Mouse (Mus musculus) olfactory bulb, adult 2 months (tissue): Measurements from ENCODE around the gene Mctp1. TPM values are rescaled to one million over a fixed set of nuclear protein-coding genes. Genes with fewer than 3 reads are reported as not detected.

Experiments
- H3K27ac ChIP-seq: fragments of 200-500 bp; 2 replicates; pipeline ENCODE4 v1.5.1; 2012; ENCODE audit warnings: low read depth, low read length; ENCODE audit not compliant: insufficient read depth
- H3K4me1 ChIP-seq: fragments of 200-500 bp; 2 replicates; pipeline ENCODE4 v1.6.1; 2012; ENCODE audit warnings: low read length; ENCODE audit not compliant: control insufficient read depth, insufficient read depth
- H3K4me3 ChIP-seq: fragments of 200-500 bp; 2 replicates; pipeline ENCODE4 v1.5.1; 2012; ENCODE audit warnings: mild to moderate bottlenecking, low read depth, low read length, moderate library complexity; ENCODE audit not compliant: insufficient read depth
- CTCF ChIP-seq: fragments of 200-500 bp; IDR thresholded peaks from 2 replicates; pipeline ENCODE4 v1.5.1; 2012; ENCODE audit warnings: low read depth, mild to moderate bottlenecking, low read length, moderate library complexity; ENCODE audit not compliant: insufficient read depth
- POLR2A ChIP-seq: fragments of 200-500 bp; IDR thresholded peaks from 2 replicates; pipeline ENCODE4 v1.6.1; 2012; ENCODE audit warnings: mild to moderate bottlenecking, low read depth, low read length, moderate library complexity; ENCODE audit not compliant: insufficient read depth
- WGBS: fragments of 180-500 bp; shearing (Covaris S2); methylation state at CpG from one replicate; pipeline ENCODE4 v1.1.7; 2018; 5-methylcytosine and 5-hydroxymethylcytosine counted together
- polyA plus RNA-seq: library from polyadenylated mRNA; stranded (reverse); fragments of >200 nt; gene quantifications from 2 replicates; pipeline ENCODE4 v1.2.4, GENCODE M21; 2012; ENCODE audit warnings: low replicate concordance; ENCODE audit not compliant: missing spikeins, insufficient read depth, insufficient read length

Mctp1 gene
- polyA plus RNA-seq, 1 experiment, result not detected

DNA sequence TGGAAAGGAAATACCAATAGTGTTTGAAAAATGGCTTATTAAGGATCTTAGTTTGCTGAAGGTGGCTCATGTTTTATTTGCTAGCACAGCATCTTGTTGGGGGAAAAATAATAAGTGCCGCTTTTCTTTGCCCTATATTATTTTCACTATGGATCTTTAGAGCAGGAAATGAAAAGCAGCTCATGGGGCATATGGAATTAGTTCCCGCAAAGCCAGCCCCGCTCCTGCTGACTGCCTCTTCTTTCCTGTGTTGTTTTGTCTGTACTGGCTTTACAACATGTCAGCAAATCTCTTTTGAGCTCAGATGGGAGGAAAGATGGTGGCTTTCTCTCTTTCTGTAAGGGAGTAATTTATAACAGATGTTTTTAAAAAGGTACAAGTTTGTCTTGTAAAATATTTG lies 618.3 kb downstream of the Mctp1 start:
- TF ChIP-seq POLR2A (no peak), CTCF (no peak)
- WGBS, result 72% methylated on average over 3 of the region's 3 CpGs
- H3K27ac ChIP-seq, result no peak overlapping the region
- no peaks in the 10 kb centered on the region for H3K4me1 ChIP-seq
- no peak overlapping the region for H3K4me3 ChIP-seq

DNA sequence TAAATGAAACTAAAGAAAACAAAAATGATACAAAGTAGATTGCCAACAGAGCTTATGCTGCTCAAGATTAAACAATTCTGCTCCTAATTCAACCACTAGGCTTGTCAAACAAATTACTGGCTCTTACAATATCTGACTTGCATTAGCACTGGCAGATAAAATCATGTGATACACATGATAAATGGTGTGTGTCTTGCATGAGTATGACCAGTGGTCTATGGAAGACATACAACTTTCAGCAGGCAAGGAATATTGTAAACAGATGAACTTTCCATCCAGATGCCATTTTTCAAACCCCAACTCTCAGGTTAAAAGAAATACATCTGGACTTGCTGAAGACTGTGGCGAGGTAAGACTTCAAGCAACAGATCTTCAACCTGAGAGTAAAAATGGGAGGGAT lies 619.3 kb downstream of the Mctp1 start:
- Histone ChIP-seq H3K4me1 (no peaks in the 10 kb centered on the region), H3K27ac (no peak overlapping the region), H3K4me3 (no peak overlapping the region)
- 98% methylated on average over 1 of the region's 1 CpGs for WGBS
- no peak for TF ChIP-seq CTCF

DNA sequence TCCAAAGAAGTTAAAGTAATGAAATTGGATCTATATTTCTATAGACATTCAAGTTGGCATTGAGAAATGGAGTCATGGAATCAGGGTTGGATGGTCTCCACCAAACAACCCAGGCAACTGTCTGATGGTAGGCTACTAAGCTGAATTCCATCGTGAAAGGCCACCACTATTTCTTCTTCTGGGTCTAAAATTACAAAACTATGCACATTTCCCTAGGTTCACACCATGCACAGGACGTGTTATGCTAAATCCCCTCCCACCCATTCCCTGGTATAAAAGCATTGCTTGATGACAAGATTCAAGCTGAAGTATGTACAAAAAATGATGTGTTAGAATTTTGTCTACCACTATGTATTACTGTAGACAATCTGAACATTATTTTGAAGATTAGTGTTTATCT lies 634.5 kb downstream of the Mctp1 start:
- Histone ChIP-seq H3K4me3 (no peak overlapping the region), H3K4me1 (no peaks in the 10 kb centered on the region), H3K27ac (no peak overlapping the region)
- 85% methylated on average over 2 of the region's 2 CpGs for WGBS
- no peak for TF ChIP-seq CTCF
- TF ChIP-seq POLR2A, result no peak

DNA sequence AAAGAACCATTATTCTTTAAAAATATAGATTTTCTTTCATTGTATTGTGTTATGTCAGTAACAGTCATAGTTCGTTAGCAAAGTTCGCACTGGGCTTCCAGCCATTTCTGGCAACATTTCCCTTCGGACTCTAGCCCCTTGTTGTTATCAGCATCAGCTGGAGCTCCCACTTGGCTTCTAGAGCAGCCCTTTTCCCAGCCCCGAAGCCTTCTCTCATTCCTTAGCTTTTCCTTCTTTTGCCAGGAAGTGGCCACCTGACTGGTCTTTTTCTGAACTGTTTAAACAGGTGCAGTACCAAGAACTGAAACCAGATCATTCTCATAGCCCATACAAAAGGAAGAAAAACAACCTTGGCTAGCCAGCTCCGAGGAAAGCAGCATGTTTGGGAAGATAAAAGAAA lies 645.3 kb downstream of the Mctp1 start:
- H3K4me3 ChIP-seq, result no peak overlapping the region
- no peak overlapping the region for H3K27ac ChIP-seq
- H3K4me1 ChIP-seq, result no peaks in the 10 kb centered on the region
- TF ChIP-seq CTCF (no peak), POLR2A (no peak)
- WGBS, result 37% methylated on average over 5 of the region's 5 CpGs

DNA sequence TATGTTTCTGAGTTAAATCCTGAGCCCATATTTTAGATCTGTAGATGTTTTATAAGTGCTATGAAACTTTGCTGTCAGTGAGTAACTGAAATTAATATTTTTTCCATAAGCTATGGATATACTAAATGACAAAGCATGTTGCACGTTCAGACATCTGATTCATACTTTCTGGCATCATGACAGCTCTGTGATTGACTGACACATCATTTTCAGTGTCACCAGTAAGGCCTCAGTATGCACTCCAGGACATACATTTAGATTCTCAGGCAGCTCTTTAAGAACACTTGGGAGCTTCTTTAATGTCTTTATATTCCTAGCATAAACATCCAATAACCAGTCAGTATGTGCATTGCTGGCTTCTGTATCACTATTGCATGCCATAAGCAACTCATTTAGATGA lies 659.0 kb downstream of the Mctp1 start:
- H3K4me3 ChIP-seq, result no peak overlapping the region
- WGBS, result 78% methylated on average over 1 of the region's 1 CpGs

DNA sequence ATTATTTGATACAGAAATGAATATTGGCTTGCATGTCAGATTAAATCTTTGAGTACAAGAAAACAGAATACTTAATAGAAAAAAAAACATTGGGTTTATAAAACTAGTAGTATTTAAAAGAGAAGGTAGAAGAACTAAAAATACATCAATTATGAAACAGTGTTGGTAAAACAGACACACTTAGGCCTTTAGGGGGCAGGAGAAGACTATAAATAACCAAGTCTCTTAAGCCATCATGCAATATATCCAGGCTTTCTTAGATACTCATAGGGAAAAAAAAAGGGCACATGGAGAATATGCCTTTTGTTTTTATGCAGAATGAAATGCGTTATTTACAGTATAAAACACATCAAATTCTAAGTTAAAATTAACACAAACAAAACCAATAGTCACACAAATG lies 661.0 kb downstream of the Mctp1 start:
- H3K4me3 ChIP-seq, result no peak overlapping the region
- 54% methylated on average over 1 of the region's 1 CpGs for WGBS
- 0 out of 2 replicates have a peak, but pooled peaks cover 2% of the 10 kb centered on the region for H3K4me1 ChIP-seq
- TF ChIP-seq POLR2A, result no peak
- no peak for TF ChIP-seq CTCF
- H3K27ac ChIP-seq, result no peak overlapping the region

More for the DNA sequence above, 659.0 kb downstream of the Mctp1 start:
- Histone ChIP-seq H3K4me1 (0 out of 2 replicates have a peak, but pooled peaks cover 2% of the 10 kb centered on the region), H3K27ac (no peak overlapping the region)
- no peak for TF ChIP-seq POLR2A
- TF ChIP-seq CTCF, result no peak

DNA sequence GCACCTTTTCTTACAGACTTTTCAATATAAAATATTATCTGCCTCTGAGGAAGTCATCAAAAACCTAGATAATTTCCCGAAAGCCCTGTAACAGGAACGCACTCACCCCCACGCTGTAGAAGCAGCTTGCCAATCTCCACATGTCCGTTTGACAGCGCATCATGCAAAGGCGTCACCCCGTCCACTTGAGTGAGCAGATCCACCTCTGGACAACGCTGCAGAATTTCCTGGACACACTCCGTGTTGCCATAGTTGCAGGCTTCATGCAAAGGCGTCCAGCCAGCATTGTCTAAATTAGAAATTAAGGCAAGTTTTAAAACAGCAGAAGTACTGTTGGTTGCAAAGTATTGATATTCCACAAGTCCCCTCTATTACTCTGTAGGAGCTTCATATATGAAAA lies 662.1 kb downstream of the Mctp1 start:
- TF ChIP-seq POLR2A, result no peak
- TF ChIP-seq CTCF, result no peak
- no peak overlapping the region for H3K27ac ChIP-seq
- 68% methylated on average over 10 of the region's 10 CpGs for WGBS
- H3K4me3 ChIP-seq, result no peak overlapping the region
- H3K4me1 ChIP-seq, result 0 out of 2 replicates have a peak, but pooled peaks cover 2% of the 10 kb centered on the region

DNA sequence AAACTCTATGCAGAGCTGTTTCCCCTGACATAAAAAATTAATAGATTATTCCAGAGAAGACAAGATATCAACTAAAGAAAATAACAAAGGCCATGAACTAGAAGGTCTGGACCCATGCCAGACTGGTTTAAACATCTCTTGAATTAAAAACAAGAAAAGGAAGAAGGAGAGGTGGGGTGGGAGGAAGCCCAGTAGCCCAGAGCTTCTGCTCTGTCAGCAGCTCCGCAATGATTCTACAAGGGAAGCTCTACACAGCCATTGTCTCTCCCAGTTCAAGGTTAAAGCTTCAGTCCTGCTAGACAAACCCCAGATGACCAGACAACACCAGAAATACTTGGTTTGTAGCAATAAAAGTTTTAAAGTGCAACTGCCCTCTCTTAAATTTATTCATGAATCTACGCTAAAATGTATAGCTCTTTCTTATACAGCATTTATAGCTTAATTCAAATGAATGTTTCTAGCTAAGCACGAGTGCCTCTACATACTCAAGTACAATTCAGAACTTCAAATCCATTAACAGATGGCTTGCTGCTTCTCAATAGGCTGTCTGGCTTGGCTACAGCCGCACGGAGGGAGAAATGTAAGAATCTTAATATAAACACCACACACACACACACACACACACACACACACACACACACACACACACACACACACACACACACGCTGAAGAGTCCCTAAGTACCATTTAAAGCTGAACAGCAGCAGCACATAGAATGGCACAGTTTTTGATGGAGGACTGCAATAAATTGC lies 663.0 kb downstream of the Mctp1 start:
- no peak overlapping the region for H3K27ac ChIP-seq
- 0 out of 2 replicates have a peak, but pooled peaks cover 2% of the 10 kb centered on the region for H3K4me1 ChIP-seq
- no peak overlapping the region for H3K4me3 ChIP-seq
- TF ChIP-seq POLR2A (no peak), CTCF (no peak)
- 60% methylated on average over 6 of the region's 6 CpGs for WGBS

DNA sequence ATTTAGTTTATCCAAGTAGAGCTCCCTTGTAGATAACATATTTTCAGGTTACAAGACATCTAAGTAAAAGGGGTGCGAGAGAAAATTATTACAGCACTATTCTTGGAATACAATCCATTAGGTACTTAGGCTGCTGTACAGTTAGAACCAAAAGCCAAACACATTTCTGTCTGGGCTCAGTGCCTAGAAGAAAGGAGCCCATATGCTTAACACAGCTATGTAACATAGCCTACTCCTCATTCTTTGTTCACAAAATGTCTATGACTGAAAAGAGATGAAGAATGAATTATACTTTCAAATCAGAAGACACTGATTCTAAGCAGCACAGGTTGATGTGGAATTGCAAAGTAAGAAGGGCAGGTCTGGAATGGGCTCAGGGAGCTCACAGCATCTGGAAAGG lies 664.1 kb downstream of the Mctp1 start:
- Histone ChIP-seq H3K27ac (no peak overlapping the region), H3K4me3 (no peak overlapping the region), H3K4me1 (0 out of 2 replicates have a peak, but pooled peaks cover 2% of the 10 kb centered on the region)
- TF ChIP-seq CTCF, result no peak
- TF ChIP-seq POLR2A, result no peak
- WGBS, result 68% methylated on average over 1 of the region's 1 CpGs

DNA sequence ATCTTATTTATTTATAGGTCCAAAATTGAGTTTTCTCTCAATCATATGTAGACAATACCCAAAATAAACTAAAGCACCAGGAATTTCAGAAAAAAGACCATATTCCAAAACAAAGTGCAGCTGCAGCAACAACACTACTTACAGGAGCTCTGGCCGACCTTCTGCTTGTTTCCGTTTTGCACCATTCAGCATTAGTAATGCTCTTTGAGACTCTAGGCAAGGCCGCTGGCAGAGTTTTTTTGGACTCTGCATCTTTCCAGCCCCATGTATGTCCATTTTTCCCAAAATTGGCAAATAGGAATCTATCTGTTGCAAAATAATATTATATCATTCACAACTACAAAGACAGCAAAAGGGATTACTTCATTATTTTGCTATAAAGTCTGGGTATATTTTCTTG lies 665.4 kb downstream of the Mctp1 start:
- H3K4me1 ChIP-seq, result 0 out of 2 replicates have a peak, but pooled peaks cover 2% of the 10 kb centered on the region
- H3K4me3 ChIP-seq, result no peak overlapping the region
- H3K27ac ChIP-seq, result no peak overlapping the region

More for the DNA sequence above, 665.4 kb downstream of the Mctp1 start:
- WGBS, result 77% methylated on average over 3 of the region's 3 CpGs
- TF ChIP-seq CTCF (no peak), POLR2A (no peak)
